Mouse (Mus musculus) lung, postnatal 0 days (tissue): ENCODE data around the gene Tcf23. TPM values are rescaled to one million over a fixed set of nuclear protein-coding genes. Genes with fewer than 3 reads are reported as not detected.

Source experiments
- ATAC-seq: fragments of 200-750 bp; cut with Nextera tagmentation; 2 replicates; pipeline ENCODE4 v1.8.0; 2017; ENCODE audit warnings: moderate library complexity
- DNase-seq: peaks from one replicate; pipeline ENCODE4 v3.0.0-alpha.2; 2016; ENCODE audit warnings: low spot score
- H3K27ac ChIP-seq: fragments of 300-500 bp; sonication (generic); 2 replicates; pipeline ENCODE4 v1.5.1; 2014; ENCODE audit warnings: antibody characterized with exemption, mild to moderate bottlenecking, low read length, mixed read lengths
- H3K27me3 ChIP-seq: fragments of 300-500 bp; sonication (generic); replicated peaks from 2 replicates; pipeline ENCODE4 v1.6.1; 2014; ENCODE audit warnings: low read length, mixed read lengths; ENCODE audit not compliant: insufficient read depth
- H3K36me3 ChIP-seq: fragments of 300-500 bp; sonication (generic); 2 replicates; pipeline ENCODE4 v1.6.1; 2014; ENCODE audit warnings: low read length, mixed read lengths; ENCODE audit not compliant: insufficient read depth
- H3K4me1 ChIP-seq: fragments of 300-500 bp; sonication (generic); 2 replicates; pipeline ENCODE4 v1.6.1; 2014; ENCODE audit warnings: antibody characterized with exemption, low read depth, low read length, mixed read lengths; ENCODE audit not compliant: insufficient read depth
- H3K4me2 ChIP-seq: fragments of 300-500 bp; sonication (generic); replicated peaks from 2 replicates; pipeline ENCODE4 v1.6.1; 2014; ENCODE audit warnings: low read depth, mild to moderate bottlenecking, low read length, moderate library complexity, mixed read lengths
- H3K4me3 ChIP-seq: fragments of 300-500 bp; sonication (generic); 2 replicates; pipeline ENCODE4 v1.5.1; 2014; ENCODE audit warnings: low read depth, low read length
- H3K9ac ChIP-seq: fragments of 300-500 bp; sonication (generic); replicated peaks from 2 replicates; pipeline ENCODE4 v1.6.1; 2014; ENCODE audit warnings: low read depth, mild to moderate bottlenecking
- H3K9me3 ChIP-seq: fragments of 300-500 bp; sonication (generic); 2 replicates; pipeline ENCODE4 v1.6.1; 2016; ENCODE audit warnings: low read length, mixed read lengths
- CTCF ChIP-seq: IDR thresholded peaks from 2 replicates; pipeline ENCODE4 v1.5.1; 2016; ENCODE audit warnings: antibody characterized with exemption, mild to moderate bottlenecking
- EP300 ChIP-seq: IDR thresholded peaks from 2 replicates; pipeline ENCODE4 v1.6.1; 2016; ENCODE audit warnings: antibody characterized with exemption, mild to moderate bottlenecking, control low read depth
- WGBS: fragments of 180-500 bp; shearing (Covaris S2); extraction: QIAGEN DNeasy Blood & Tissue Kit; methylation state at CpG from one replicate; pipeline ENCODE4 v1.1.7; 2014; 5-methylcytosine and 5-hydroxymethylcytosine counted together
- polyA plus RNA-seq: library from polyadenylated mRNA; unstranded; fragments of >200 nt; fragmentation: Nextera tagmentation; extraction: Ambion mirVana; gene quantifications from 2 replicates; pipeline ENCODE4 v1.2.1, GENCODE M21; 2015

Tcf23 gene
- polyA plus RNA-seq: 0.44 and 0.49 TPM in 2 replicates

GRCm38 (mm10) chr5:30968416-30968815 lies at the start of gene Tcf23:
Gene Tcf23, plus strand, starts transcription at chr5:30968662.
- 52% methylated on average over 8 of the region's 8 CpGs for WGBS
- no peak for TF ChIP-seq CTCF
- Histone ChIP-seq H3K9ac (no peak within 1 kb of the TSS), H3K36me3 (no peaks in the 10 kb centered on the region), H3K4me1 (no peaks in the 10 kb centered on the region), H3K27ac (no peak within 1 kb of the TSS), H3K9me3 (no peaks in the 10 kb centered on the region), H3K4me2 (no peak within 1 kb of the TSS), H3K4me3 (no peak within 1 kb of the TSS), H3K27me3 (no peaks in the 10 kb centered on the region)
- DNase-seq: peak; percentile 36
- ATAC-seq: no peak

DNA sequence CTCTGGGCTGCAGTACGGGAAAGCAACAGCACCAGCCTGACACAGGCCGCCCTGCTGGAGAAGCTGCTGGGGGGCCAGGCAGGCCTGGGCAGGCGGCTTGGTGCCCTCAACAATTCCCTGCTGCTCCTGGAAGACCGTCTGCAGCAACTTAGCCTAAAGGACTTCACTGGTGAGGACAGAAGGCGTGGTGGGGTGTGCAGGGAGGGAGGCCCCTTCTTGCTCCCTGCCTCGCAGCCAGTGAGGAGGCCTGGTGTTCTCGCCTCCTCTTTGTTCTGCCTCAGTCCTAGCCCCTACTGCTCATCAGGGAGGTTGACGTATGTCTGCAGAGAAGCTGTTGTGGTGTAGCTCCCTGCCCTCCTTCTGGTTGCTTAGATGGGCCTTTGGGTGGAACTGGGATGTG lies 49.8 kb upstream of the Tcf23 start:
- peaks cover 12% of the 10 kb centered on the region; the same call in 1 of the 2 replicates for H3K36me3 ChIP-seq
- no peaks in the 10 kb centered on the region for H3K9me3 ChIP-seq
- H3K9ac ChIP-seq: no peak overlapping the region
- WGBS: 93% methylated on average over 8 of the region's 8 CpGs
- H3K27me3 ChIP-seq: no peaks in the 10 kb centered on the region
- H3K27ac ChIP-seq: no peak overlapping the region
- peaks cover 13% of the 10 kb centered on the region for H3K4me1 ChIP-seq
- TF ChIP-seq CTCF (no peak), EP300 (no peak)
- no peak for ATAC-seq
- no peak for DNase-seq
- no peak overlapping the region for H3K4me2 ChIP-seq
- no peak overlapping the region for H3K4me3 ChIP-seq

DNA sequence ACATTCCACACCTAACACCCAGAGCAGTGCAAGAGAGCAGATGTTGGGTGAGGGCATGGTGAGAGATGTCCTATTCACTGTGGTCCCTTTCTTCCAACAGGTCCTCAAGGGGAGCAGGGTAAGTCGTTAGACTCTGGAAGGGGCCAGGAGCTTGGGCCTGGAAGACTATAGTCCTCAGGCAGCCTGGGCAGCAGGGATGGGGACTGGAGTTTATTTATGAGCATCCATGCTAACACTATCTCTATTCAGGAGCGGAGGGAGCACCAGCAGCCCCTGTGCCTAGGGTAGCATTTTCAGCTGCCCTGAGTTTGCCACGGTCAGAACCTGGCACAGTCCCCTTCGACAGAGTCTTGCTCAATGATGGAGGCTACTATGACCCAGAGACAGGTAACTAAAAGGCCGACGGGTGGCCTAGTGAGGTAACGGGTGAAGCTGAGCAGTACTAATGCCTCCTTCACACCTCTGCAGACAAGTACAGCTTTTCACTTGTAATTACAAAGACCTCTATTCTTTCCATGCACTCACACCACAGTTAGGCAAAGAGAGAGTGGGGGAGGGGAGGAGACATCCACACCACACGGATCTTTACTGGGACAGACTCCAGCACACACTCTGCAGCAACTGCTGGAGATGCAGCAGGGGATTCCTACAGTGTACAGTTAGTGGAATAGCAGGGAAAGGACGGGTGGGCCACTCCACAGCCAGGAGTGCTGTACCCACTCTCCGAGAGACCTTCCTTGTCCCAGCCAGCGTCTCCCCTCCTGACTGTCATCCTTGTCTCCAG lies 48.4 kb upstream of the Tcf23 start:
- Histone ChIP-seq H3K4me2 (peak overlapping the region; percentile 75), H3K9me3 (no peaks in the 10 kb centered on the region), H3K27ac (no peak overlapping the region), H3K9ac (no peak overlapping the region), H3K36me3 (peaks cover 12% of the 10 kb centered on the region; the same call in 1 of the 2 replicates), H3K4me3 (no peak overlapping the region), H3K4me1 (peaks cover 13% of the 10 kb centered on the region), H3K27me3 (no peaks in the 10 kb centered on the region)
- ATAC-seq (no peak), DNase-seq (peak; percentile 43)
- WGBS: 60% methylated on average over 11 of the region's 11 CpGs
- TF ChIP-seq CTCF (no peak; the same call in 1 of the 2 replicates), EP300 (no peak)

GRCm38 (mm10) chr5:30920621-30921020 lies 47.8 kb upstream of the Tcf23 start:
- Histone ChIP-seq H3K4me2 (peak overlapping the region; percentile 75), H3K9ac (no peak overlapping the region), H3K27ac (no peak overlapping the region), H3K4me3 (peak overlapping the region; percentile 65; the same call in 1 of the 2 replicates), H3K9me3 (no peaks in the 10 kb centered on the region), H3K36me3 (peaks cover 12% of the 10 kb centered on the region; the same call in 1 of the 2 replicates), H3K4me1 (peaks cover 7% of the 10 kb centered on the region), H3K27me3 (no peaks in the 10 kb centered on the region)
- no peak for TF ChIP-seq CTCF
- no peak for TF ChIP-seq EP300
- WGBS: 60% methylated on average over 19 of the region's 19 CpGs
- ATAC-seq (no peak), DNase-seq (peak; percentile 37)

DNA sequence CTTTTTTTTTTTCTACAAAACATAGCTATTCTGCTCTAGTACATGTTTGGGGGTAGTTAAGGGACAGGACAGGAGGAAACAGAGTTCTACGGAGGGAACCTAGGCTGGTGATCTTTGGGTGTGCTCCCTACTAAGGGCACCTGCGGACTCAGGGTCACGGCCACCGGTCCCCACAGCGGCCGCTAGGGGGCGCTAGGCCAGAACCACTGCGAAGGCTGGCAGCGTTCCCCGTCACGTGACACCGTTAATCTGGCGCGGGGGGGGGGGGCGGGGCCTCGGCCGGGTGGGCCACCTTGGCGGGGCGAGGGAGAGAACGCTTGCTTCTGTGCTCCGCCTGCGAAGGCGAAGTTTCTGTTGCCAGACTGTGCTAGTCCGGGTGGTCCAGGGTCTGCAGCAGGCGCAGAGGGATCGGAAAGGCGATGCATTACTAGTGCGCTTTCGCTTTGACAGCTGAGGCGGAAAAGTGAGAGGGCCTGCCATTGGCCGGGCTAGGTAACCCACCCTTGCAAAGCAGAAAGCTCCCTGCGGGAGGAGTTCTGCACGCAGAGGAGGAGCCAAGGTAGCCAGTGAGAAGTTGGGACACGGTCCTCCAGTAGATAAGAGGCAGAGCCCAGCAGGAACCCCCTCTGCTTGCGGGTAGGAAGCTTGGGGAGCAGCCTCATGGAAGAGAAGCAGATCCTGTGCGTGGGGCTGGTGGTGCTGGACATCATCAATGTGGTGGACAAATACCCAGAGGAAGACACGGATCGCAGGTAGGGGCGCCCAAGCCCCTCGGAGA lies 47.0 kb upstream of the Tcf23 start, which contains the start of gene Khk:
TSS of gene Khk (plus strand) at position 176 of the 778 bp plus-strand sequence.
- Histone ChIP-seq H3K4me3 (peak within 1 kb of the TSS; percentile 65), H3K27ac (peak within 1 kb of the TSS; percentile 85), H3K9me3 (no peaks in the 10 kb centered on the region), H3K36me3 (peaks cover 12% of the 10 kb centered on the region; the same call in 1 of the 2 replicates), H3K4me2 (peak within 1 kb of the TSS; percentile 75), H3K4me1 (peaks cover 6% of the 10 kb centered on the region), H3K27me3 (no peaks in the 10 kb centered on the region), H3K9ac (peak within 1 kb of the TSS; percentile 51)
- peak; percentile 88 for ATAC-seq
- 1% methylated on average over 32 of the region's 40 CpGs for WGBS
- DNase-seq: peak; percentile 96
- TF ChIP-seq CTCF (peak; percentile 91), EP300 (no peak)

DNA sequence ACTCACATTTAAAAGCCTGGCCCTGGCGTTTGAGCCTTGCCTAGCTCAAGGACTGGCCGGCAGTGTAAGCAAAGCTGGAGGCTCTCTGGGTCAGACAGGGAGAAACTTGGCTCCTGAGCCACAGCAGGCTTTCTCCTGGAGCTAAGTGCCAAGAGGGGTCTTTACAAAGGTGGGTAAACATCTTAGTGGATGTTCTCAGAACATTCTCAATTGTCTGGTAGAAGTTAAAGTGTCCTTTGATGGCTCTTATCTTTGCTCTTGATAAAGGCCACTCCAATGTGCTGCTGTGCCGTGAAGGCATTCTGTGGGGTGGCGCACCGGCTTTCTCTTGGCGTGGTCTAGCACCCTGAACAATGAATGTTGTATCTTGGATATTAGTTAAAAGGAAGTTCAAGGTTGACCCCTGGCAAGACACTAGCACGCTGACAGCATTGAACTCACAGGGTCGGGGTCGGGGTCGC lies 45.9 kb upstream of the Tcf23 start:
- no peak overlapping the region for H3K27ac ChIP-seq
- no peaks in the 10 kb centered on the region for H3K9me3 ChIP-seq
- 45% methylated on average over 10 of the region's 10 CpGs for WGBS
- peaks cover 12% of the 10 kb centered on the region; the same call in 1 of the 2 replicates for H3K36me3 ChIP-seq
- ATAC-seq (peak; percentile 46), DNase-seq (peak; percentile 69)
- H3K27me3 ChIP-seq: no peaks in the 10 kb centered on the region
- H3K4me1 ChIP-seq: peaks cover 6% of the 10 kb centered on the region
- H3K4me3 ChIP-seq: no peak overlapping the region
- H3K9ac ChIP-seq: no peak overlapping the region
- peak overlapping the region; percentile 75; the same call in 1 of the 2 replicates for H3K4me2 ChIP-seq
- TF ChIP-seq EP300 (peak; percentile 80), CTCF (no peak)
